Mouse (Mus musculus): ENCODE data around the gene Hectd4.

Gene Hectd4

DNA sequence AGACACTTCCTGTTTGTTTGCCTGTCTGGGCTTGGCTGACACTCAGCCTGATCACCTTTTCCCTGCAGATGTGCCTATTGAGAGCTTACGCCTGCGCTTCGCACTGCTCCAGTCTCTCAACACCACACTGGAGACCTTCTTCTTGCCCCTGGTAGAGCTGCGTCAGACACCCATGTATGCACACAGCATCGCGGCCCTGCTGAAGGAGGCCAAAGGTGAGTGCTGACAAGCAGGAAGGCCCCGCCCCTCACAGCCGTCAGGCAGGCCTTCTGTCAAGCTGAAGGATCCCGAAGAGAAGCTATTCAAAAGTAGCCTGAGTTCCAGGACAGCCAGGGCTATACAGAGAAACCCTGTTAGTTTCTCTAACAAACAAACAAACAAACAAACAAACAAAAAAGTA is 139.2 kb downstream of the Hectd4 start:
- no peak for DNase-seq (ENCODE audit: low read depth, low spot score)

DNA sequence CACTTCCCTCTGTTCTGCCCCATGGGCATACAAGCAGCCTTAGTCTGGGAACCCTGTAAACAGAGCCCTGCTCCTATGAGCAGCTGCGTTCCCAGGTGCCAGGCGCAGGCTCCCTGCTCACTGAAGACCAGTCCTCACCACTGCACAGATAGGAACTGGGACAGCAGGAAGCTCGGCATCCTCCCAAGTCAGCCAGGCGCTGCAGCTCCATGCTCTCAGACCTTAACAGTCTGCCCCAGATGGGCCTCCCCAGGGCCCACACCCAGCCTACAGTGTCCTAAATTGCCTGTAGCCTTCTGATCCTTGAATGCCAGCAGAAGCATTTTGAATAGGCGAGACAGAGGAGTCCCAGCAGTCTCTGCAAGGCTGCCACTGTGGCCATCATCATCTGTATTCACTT is 141.7 kb downstream of the Hectd4 start:
- DNase-seq (ENCODE audit: low read depth, low spot score) = no peak

DNA sequence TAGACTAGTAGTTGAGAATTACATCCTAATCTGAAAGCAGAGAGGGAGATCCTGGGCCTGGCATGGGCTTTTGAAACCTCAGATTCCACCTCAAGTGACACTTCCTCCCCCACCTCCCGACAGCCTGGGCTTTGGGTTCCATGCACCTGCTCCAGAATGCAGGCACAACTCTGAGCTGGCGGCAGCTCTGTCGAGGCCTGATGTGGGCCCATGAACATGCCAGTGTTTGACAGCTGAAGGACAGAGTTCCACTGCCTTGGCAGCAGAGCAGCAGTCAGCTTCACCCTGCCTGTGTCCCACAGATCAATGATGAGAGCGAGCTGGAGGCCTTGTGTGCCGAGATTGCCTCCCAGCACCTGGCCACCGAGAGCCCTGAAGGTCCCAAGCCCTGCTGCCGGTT is 143.4 kb downstream of the Hectd4 start:
- DNase-seq (ENCODE audit: low read depth, low spot score) = no peak

DNA sequence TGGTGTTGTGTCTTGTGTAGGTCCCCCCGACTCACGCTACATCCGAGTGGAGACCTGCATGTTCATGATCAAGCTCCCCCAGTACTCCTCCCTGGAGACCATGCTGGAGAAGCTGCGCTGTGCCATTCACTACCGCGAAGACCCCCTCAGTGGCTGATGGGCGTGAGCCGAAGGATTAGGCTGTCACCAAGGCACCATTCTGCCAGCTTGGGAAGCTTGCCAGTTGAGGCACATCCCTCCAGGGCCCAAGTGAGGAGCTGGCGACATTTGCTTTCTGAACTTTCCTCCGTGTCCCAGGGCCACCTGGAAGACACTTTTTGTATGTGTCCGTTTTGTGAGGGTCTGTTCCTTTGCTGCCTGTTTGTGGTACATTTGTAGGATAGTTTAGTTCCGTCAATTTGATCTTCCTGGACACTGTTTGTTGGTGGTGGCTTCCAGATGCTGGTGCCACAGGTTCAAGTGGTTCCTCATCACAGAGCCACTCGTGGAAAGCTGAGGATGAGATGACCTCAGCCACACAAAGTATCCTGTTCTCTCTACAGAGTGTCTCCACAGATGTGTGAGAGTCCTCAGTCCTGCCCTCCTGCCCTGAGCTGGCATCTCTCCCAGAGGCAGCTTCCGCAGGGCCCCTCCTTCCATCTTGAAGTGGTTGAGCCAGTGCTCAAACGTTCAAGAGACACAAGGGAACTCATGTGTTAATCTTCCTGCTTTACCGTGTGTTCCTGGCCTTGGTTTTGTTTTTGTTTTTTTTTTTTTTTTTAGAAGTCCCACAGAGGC is 146.6 kb downstream of the Hectd4 start:
- no peak for DNase-seq (ENCODE audit: low read depth, low spot score)

DNA sequence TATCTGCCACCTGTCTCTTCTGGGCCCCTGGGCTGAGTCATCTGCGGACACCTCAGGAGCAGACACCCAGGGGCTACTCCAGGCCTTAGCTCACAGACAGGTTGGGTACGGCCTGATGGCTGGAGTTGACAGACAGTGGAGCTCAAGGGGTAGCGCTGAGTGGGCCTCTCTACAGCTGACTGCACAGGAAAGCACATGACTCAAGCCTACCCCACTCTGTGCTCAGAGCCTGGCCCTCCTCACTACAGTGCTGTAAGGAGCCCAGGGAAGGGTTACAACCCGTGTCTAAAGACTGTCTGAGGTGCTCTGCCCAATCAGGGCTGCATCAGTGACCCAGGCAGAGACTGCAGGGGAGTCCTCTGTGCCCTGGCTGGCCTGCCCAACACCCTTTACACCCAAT is 147.2 kb downstream of the Hectd4 start:
- no peak for DNase-seq (ENCODE audit: low read depth, low spot score)

DNA sequence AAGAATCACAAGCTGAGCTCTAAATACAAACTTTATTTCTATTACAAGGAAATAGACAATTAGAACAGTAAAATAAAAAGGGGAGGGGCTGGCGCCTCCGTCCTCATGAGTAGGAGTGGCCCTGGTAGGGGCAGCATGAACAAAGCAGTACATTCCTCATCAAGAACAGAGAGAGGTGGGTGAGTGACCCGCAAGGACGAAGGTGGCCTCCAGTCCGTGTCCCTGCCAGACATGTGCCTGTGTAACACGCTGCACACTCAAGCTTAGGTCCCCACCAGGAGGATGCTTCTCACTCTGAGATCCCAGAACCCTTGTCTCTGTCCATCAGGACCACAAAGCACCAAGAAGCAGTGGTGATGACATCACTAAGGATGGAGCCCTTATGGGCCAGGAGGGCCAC is 151.7 kb downstream of the Hectd4 start:
- DNase-seq (ENCODE audit: low read depth, low spot score) = no peak

DNA sequence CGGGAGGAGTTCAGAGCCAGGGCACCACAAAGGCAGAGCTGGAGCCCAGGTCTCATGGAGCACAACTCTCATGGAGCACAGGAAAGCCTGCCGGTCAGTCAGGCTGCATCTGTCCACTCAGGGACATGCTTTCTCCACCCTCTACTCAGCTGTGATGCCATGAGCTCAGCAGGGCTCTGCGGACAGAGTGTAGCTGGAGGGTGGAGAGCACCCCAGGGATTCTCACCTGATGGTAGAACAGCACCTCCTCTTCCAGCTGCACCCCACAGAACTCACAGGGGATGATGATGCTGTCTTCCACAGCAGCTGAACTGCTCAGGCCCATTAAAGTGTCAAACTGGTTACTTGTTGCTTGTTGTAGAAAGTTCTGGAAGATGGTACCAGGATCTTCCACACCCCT is 154.8 kb downstream of the Hectd4 start:
- DNase-seq (ENCODE audit: low read depth, low spot score) = no peak

DNA sequence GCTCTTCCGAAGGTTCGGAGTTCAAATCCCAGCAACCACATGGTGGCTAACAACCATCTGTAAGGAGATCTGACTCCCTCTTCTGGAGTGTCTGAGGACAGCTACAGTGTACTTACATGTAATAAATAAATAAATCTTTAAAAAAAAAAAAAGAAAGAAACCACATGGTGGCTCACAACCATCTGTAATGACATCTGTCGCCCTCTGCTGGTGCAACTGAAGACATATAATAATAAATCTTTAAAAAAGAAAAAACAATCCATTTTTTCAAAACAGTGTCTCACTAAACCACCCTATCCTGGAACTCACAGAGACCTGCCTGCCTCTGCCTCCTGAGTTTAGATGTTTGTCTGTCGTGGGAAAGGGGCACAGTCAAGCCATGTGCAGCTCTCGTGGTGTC is 157.0 kb downstream of the Hectd4 start:
- peak; percentile 24 for DNase-seq (ENCODE audit: low read depth, low spot score)

DNA sequence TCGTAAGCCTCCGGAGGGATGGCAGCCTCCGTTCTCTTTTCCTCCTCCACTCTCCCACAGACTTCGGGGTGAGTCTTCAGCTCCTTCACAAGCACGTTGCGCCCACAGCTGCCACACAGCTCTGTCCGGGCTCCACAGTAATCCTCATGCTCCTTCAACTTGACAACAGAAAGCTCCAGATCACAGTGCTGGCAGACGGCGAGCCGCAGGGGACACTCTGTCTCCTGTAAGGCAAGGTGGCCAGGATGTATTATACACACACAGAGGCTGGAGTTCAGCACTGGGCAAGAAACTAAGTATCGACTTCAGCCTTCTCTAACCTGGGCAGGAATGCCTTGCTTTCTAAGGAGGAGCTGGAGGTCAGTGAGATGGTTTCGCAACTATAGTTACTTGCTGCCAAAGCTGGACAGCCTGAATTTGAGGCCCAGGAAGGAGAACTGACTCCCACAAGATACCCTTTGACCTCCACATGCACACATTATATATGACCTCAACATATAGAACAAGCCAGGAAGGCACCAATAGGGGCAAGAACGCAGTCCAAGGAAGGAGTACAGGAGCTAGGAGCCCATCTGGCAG is 158.7 kb downstream of the Hectd4 start:
- DNase-seq (ENCODE audit: low read depth, low spot score) = no peak

DNA sequence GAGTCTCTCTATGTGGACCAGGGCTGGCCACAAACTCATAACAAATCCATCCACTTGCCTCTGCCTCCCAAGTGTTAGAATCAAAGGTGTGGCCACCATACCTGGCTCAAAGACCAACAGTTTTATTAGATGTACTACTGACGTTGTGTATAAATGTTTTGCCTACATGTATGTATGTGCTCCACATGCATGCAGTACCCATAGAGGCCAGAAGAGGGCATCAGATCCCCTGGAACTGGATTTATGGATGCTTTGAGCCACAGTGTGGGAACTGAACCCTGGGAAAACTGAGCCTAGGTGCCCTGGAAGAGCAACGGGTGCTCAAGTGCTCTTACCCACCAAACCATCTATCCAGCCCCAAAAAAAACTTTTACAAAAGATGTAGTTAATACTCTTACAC is 160.7 kb downstream of the Hectd4 start:
- peak; percentile 24 for DNase-seq (ENCODE audit: low read depth, low spot score)

DNA sequence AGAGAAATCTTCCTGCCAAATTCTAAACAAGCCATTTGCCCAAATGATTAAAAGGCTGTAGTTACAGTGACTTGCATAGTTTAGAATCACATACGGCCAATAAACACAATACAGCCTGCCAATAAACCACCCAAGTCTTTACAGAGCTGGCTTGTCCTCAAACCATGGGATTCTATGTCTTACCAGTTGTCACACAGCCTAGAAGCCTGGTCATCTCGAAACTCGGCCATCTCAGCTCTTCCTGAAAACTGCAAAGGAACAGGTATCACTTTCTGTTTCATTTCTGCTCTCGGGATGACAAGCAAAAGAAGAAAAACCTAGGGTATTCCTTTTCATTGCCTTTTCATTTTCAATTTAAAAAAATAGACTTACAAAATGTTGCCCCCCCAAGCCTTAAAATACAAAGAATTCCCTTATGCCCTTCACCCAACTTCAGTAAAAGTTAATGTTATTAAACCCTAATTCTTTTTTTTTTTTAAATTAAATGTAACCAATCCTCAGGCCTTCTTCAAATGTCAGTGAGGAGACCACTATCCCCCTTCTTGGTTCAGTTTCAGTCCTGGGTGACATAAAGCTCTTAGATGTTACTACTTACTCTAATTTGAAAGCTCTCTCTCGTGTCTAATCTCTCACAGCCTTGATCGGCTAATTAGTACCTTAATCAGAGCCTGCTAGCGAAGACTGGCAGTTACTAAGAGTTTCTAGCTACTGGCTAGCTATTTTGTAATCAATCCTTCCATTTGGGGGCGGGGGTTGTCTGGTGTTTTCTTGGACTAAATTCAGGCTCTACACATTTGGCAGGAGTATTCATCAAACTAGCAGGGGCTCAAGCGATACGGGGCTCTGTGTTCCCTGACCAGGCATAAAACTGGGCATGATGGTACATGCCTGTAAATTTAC is 164.1 kb downstream of the Hectd4 start:
- peak; percentile 42 for DNase-seq (ENCODE audit: low read depth, low spot score)

DNA sequence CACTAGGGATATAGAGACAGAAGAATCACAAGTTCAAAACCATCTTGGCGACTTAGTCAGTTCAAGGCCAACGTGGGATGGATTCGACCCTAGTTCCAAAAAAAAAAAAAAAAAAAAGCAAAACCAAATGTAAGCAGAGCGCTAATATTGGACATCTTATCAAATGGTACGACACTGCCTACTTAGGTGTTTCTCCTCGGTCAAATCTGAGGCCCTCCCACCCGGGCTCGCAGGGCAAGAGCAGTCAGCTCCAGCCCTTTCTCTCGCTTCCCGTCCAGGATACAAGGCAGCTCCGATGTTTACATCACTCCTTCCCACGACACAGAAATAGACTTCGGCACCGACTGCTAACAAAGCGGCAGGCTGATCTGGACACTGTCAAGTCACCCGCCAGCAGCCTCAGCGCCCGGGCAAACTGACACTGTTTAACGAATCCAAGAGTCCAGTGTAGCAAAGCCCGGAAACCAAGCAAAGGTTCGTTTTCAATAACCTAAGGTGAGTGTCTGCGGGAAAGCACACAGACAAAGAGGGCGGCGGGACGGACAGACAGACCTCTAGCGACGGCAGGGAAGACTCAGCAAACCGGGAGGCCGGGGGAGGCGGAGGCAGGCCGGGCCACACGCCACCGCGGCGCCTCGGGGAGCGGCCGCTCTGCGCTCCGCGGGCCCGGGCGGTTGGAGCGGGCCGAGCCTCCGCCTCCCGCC is 164.9 kb downstream of the Hectd4 start:
- peak; percentile 36 for DNase-seq (ENCODE audit: low read depth, low spot score)

DNA sequence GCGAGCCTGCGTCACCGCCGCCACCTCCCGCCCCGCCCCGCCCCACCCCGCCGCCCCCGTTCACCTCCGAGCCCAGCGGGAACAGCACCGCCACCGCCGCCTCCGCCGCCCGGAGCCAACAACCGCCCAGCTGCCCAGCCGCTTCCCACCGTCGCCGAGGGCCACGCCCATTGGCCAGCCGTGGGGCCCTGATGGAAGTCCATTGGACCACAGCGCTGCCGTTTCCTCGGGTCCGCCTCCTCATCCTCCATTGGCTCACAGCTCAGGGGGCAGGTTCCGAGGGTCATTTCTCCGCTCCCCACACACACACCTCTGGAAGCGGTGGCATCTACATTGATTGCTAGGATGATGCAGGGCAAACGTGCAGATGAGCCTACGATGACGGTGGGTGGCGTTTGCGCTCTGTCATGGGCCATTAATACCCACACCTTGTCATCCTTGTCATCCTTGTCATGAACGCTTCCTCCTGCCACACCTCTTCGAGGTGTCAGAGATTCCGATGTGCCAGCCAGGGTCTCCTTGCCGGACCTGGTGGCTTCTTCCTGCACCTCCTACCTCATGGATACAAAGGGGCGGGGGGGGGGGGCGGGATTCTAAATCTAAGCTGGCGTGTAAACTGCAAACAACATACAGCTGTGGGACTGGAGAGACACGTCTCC is 165.6 kb downstream of the Hectd4 start, which contains the start of gene Trafd1:
Gene Trafd1 (minus strand): TSS at position 172 of the 659 bp plus-strand sequence.
- DNase-seq (ENCODE audit: low read depth, low spot score) = peak; percentile 88

DNA sequence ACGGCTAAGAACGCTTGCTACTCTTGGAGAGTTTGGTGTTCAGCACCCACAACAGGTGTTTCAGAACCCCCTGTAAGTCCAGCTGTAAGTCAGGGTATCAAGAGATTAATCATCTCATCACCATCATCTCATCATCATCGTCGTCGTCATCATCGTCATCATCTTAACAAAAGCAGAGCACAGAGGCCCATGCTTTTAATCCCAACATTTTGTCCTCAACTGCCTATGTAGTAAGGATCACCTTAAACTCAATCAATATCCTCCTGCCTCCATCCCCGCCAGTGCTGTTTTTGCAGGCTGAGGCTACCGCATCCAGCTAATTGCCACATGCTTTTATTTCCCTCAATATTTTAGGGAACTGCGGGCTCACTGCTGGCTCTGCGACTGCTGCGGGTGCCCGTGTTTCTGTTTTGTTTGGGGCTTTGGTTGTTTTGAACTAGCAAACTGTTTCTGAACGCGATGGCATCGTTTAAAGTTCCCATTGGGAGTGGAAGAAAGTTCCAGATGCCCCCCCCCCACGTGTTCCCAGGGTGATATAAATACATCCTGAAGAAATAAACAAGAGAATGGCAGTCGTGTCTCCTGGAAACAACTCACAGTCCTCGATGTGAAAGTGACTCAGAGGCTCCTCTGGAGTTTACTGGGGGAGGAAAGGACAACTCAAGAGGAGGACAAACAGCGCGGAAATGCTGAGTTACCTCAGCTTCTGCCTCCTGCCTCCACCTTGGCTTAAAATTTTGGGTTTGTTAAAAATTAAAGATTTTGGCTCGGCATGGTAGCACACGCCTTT is 166.3 kb downstream of the Hectd4 start:
- DNase-seq (ENCODE audit: low read depth, low spot score) = no peak

DNA sequence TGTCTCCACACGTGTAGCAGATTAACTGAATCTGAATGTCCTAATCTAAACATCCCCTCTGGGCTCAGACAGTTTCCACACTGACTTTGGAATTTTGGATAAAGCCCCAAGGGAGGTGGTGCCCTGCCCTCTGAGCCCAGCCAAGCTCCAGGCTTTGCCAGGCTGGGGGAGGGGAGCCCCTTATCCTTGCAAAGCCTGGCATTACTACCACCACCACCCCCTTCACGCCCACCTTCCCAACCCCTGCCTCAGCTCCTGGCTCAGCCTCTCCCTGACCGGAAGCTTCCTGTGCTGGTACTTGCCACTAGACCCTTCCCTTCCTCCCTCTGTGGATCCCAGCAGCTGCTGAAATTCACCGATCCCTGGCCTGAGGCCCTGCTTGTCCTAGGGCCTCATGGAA is 167.1 kb downstream of the Hectd4 start:
- DNase-seq (ENCODE audit: low read depth, low spot score) = no peak

DNA sequence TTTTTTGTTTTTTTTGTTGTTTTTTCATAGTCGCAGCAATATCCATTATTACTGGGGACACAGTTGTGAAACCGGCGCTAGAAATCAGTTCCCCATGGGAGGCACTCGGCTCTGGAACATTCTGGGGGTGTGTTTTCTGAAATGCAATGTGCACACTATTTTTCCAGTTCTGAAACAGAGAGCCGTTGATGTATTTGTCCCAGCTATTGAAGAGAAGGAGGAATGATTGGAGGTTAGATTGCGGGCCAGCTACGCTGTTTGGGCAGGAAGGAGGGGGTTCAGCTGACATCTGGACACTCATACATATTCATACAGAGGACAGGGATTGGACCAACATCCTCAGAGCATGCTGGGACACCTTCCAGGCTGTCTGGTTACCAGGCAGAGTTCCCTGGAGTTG is 169.1 kb downstream of the Hectd4 start:
- DNase-seq (ENCODE audit: low read depth, low spot score) = no peak

DNA sequence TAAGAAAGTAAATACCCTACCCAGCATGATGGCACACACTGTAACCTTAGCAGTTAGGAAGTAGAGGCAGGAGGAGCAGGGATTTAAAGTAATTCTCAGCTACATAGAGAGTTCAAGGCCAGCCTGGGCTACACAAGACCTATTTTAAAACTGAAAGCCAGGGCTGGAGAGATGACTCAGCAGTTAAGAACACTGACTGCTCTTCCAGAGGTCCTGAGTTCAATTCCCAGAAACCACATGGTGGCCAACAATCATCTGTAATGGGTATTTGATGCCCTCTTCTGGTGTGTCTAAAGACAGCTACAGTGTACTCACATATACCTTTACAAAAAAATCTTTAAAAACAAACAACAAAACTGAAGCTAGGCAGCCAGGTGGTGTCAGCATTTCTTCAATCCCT is 169.7 kb downstream of the Hectd4 start:
- DNase-seq (ENCODE audit: low read depth, low spot score) = no peak

DNA sequence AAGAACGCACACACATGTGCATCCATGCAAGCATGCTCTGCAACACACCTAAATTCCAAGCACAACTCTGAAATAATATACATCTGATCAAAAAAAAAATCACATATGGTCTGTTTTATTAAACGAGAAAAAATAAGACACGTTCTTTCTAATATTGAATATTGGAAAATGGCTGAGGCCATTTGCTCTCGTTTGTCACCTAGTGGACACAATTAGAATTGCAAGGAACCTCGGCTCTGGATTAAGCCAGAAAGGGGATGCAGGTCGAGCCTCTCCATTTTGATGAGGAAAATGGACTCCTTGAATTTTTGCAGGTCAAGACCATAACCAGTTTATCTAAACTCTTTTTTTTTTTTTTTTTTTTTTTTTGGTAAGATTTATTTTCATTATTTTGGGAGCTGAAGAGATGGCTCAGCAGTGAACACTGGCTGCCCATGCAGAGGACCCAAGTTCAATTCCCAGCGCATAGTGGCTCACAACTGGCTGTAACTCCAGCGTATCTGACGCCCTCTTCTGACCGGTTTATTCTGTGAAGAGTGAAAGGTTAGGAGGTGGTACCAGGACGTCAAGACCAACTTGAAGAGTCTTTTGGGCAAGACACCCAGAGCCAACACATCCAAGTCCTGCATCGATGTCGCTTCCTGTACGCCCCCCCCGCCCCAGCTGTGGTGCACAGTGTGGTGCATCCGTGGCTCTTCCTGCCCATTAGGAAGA is 172.8 kb downstream of the Hectd4 start:
- DNase-seq (ENCODE audit: low read depth, low spot score) = peak; percentile 54

DNA sequence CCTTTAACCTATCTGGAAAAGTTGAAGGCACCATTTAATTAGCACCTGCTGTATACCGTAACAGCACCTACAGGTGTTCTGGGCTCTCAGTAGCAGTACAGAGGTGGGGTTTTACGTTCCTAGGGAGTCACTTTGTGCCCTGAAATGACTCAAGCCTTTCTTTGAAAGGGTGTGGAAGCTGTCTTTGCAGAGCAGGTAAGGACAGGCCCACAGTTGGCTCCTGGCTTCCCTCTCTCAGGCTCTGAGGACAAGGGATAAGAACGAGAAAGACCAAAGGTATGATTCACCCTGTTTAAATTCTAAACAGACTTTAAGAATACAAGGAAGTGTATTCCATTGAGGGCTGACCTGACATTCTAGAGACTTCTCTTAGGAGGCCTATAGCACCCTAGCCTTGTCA is 173.4 kb downstream of the Hectd4 start:
- DNase-seq (ENCODE audit: low read depth, low spot score) = no peak

DNA sequence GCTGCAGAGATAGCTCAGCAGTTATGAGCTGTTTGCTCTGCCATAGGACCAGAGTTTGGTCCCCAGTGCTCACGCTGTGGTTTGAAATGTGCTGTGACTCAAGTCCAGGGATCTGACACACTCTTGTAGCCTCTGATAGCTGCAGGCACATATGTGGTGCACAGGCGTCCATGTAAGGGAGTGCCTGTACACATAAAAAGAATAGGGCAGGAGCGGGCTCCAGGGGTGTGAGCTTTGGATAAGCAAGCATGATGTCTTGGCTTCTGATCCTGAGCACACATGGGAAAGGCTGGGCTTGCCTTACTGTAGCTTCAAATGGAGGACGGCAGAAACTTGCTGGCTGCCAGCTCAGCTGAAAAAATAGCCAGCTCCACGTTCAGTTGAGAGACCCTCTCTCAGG is 175.6 kb downstream of the Hectd4 start:
- no peak for DNase-seq (ENCODE audit: low read depth, low spot score)
